Mouse (Mus musculus): ENCODE measurements around the gene Gm20532. TPM values are rescaled to one million over a fixed set of nuclear protein-coding genes. Genes with fewer than 3 reads are reported as not detected.

Gm20532 gene
- 0.88 TPM in 1 of 2 replicates, not detected in the other for total RNA-seq (2017)

DNA sequence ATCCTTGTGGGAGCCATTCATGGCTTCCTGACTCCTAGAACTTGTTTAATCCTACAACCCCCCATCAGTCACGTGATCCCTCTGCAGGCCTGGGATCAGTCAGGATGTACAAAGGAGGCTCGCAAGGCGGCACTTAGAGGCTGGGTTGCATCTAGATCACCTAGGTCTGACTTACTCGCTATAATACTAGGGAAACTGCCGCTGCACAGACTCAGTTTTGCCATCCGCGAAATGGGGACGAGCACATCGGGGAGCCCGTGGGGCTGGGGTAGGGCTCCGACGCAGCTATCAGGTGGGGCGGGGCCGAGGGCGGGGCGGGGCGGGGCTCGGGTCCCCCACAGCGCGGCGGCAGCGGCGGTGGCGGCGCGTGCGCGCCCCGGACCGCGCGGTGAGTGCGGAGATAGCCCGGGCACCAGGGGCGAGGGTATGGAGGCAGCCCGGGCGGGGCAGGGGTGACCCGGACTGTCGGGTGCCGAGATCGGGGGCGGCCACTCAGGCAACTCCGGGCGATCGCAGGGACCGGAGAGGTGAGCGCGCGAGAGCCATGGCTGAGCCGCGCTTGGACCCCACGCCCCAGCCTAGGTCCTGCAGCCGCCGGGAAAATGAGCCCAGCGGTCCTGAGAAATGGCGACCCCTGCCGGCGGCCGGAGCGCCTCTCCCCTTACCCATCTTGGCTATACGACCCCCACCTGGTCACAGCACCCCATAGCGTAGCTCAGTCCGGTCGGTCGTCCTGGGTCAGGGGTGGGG, at the start of gene Gm20532:
TSS of gene Gm20532 (plus strand) at position 346 of the 750 bp plus-strand sequence.
- peak in 1 of 2 experiments; percentile 14; a peak in 1 of 4 replicates for ATAC-seq (replicated peaks in 1 of 2; ENCODE audit: insufficient read depth in 1 of 2, low FRiP score in 2 of 2, low TSS enrichment in 1 of 2, low read depth in 1 of 2, poor library complexity in 2 of 2, severe bottlenecking in 2 of 2)

DNA sequence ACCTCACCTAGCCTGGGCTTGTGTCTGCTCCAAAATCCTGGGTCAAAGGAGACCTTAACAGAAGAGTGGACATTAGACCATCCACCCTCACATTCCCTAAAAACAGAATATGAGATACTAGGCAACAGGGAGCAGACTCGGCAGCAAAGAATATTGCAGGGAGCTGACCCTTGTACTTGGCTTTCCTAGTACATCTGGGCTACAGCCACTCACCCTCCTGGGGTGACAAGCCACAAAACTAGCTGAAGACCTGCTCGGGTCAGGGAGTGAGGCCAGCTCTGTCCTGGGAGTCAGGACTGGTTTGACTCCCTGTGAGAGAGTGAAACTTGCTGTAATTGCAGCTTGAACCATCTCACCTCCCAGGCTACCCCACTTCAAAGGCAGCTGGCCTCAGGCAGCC, 46.9 kb upstream of the Gm20532 start:
- ATAC-seq (replicated peaks in 1 of 2; ENCODE audit: insufficient read depth in 1 of 2, low FRiP score in 2 of 2, low TSS enrichment in 1 of 2, low read depth in 1 of 2, poor library complexity in 2 of 2, severe bottlenecking in 2 of 2), result no peak

DNA sequence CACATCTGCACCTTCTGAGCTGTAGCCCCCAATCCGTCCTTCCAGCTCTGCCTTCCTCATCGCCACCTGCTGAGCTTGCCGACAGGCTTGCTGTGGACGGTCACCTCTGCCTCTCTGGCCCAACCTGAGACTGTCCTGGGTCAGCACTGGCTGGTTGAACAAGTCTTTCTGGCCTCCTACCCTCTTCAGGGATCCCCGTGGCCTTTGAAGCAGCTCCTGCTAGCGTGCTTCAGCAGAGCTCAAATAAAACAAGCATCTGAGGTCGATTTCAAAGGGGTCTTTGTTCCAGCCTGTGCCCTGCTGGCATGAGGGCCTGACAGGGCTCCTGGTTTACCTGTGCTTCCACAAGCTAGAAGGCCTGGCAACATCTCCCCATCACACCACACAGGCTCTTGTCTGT, 45.7 kb upstream of the Gm20532 start:
- ATAC-seq (replicated peaks in 1 of 2; ENCODE audit: insufficient read depth in 1 of 2, low FRiP score in 2 of 2, low TSS enrichment in 1 of 2, low read depth in 1 of 2, poor library complexity in 2 of 2, severe bottlenecking in 2 of 2), result no peak

DNA sequence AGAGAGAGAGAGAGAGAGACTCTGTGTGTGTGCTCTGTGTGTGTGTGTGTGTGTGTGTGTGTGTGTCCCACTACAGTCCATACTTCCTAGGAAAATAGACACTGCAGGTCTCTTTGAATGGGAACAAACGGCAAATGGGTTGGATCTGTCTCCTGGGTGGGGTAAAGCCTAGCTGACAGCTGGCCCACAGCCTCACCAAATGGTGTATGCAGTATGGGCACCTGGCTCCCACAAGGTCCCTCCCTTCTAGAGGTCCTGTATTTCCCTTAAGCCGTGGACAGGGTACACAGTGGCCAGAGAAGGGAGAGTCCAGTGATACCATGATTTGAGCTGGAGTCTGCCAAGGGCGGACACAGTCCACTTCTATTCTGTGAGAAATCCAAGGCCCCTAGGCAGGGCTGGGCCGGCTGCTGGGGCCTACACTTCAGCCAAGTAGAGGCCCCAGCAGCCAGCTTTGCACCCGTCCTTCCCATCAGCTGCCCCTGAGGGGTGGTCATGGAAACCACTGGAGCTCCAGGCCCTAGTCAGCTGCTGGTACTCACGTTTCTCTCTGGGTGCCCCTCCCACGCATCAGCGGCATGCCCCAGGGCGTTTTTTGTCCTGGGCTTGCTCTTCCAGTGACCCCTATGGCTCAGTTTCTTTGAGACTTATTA, 45.1 kb upstream of the Gm20532 start:
- no peak for ATAC-seq (replicated peaks in 1 of 2; ENCODE audit: insufficient read depth in 1 of 2, low FRiP score in 2 of 2, low TSS enrichment in 1 of 2, low read depth in 1 of 2, poor library complexity in 2 of 2, severe bottlenecking in 2 of 2)

DNA sequence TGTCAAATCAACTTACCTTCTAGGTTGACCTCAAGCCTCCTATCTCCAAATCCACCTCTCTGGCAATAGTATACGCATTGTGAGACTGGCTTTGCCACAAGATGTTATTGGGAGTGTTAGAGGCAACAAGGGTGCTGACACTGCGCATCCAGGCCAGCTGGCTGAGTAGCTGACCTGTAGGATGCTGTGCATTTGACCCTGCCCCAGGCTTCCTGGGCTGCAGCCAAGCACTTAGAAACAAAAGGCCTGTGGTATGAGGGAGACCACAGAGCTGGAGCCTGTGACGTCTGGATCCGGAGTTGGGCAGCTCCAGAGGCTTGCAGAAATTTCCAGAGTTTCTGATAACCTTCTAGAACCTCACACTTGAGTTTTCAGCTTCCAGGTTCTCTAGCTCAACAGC, 43.3 kb upstream of the Gm20532 start:
- ATAC-seq (replicated peaks in 1 of 2; ENCODE audit: insufficient read depth in 1 of 2, low FRiP score in 2 of 2, low TSS enrichment in 1 of 2, low read depth in 1 of 2, poor library complexity in 2 of 2, severe bottlenecking in 2 of 2), result no peak

DNA sequence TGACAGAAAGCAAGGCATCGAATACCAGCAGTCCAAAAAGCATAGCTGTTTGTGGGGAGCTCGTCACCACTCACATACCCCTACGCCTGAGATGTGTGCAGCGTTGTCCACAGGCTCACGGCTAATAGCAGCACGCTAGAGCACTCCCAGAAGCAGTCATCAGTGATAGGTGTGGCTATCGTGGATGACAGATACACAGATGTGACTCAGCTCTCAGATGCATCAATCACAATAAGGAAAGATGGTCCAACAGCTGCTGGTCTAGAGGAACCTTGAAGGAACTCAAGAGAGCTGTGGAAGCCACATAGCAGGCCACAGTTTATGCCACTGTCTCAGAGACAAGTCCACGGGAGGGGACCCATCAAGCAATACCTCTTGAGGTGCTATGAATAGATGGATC, 42.7 kb upstream of the Gm20532 start:
- no peak for ATAC-seq (replicated peaks in 1 of 2; ENCODE audit: insufficient read depth in 1 of 2, low FRiP score in 2 of 2, low TSS enrichment in 1 of 2, low read depth in 1 of 2, poor library complexity in 2 of 2, severe bottlenecking in 2 of 2)

DNA sequence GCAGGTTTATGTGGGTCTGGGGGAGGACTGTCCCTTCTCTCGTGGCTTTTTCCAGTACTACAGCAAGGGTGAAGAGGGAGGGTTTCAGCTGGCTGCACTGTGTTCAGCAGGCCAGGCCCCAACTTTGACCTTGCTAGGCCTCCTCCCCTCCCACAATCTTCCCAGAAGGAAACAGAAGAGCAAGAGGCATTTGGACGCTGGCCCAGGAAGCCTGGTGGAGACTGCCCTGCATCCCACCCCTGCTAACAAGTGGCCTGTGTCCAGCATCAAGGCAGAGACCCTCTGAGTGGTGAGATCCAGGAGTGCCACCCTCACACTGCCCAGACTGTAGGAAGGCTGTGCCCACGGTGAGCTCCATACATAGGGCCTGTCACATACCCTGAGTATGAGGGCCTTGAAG, 42.2 kb upstream of the Gm20532 start:
- ATAC-seq (replicated peaks in 1 of 2; ENCODE audit: insufficient read depth in 1 of 2, low FRiP score in 2 of 2, low TSS enrichment in 1 of 2, low read depth in 1 of 2, poor library complexity in 2 of 2, severe bottlenecking in 2 of 2), result no peak

DNA sequence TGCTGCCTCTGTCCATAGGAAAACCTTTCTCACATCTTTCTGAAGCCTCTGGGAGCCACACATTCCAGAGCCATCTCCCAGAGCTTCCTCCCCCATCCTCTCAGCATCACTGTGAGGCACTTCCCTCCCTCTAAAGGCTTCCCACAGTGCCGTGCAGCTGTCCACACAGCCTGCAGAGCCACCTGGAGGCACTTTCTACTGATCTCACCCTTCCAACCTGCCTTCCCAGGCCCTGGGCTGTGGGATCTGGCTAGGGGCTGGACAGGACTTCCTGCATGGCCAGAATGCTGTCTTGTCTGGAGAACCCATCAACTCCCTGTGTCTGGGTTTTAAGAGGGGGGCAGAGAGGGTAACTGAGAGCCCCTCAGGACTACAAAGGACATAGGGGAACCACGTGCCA, 39.0 kb upstream of the Gm20532 start:
- no peak for ATAC-seq (replicated peaks in 1 of 2; ENCODE audit: insufficient read depth in 1 of 2, low FRiP score in 2 of 2, low TSS enrichment in 1 of 2, low read depth in 1 of 2, poor library complexity in 2 of 2, severe bottlenecking in 2 of 2)

DNA sequence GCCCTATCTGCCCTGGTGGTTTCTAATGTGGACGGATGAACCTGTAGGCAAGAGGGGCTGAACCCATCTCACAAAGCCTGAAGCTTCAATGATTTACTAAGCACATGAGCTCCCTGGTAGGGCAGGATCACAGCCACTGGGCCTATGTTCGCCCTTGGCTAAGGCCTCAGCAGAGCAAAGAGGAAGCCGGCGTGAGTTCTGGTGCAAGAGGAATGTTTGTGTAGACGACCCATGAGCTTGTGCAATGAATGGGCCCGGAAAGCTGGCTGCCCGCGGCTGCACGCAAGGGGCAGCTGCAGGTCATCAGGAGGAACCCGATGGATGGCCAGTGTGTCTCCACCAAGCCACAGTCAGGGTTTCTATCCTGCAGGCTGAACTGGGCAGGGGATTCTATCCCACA, 36.6 kb upstream of the Gm20532 start:
- ATAC-seq (replicated peaks in 1 of 2; ENCODE audit: insufficient read depth in 1 of 2, low FRiP score in 2 of 2, low TSS enrichment in 1 of 2, low read depth in 1 of 2, poor library complexity in 2 of 2, severe bottlenecking in 2 of 2), result peak; percentile 42 to 59; a peak in 3 of 4 replicates

DNA sequence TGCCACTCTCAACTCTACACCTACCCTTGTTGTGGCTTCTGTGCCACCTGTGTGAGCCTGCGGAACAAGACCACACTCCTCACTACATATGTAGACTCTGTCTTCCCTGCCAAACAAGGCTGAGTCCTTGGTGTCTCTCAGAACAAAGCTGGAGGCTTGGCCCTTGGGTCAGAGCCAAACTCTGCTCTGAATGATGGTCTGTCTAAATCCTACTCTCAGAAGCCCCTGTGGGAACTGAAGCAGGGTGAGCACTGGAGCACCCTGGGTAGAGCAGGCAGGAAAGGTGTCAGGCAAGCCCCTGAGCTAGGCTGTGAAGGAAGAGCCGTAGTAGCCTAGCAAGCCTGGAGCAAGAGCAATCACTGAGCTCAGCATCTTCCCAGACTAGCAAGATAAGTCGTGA, 36.2 kb upstream of the Gm20532 start:
- no peak for ATAC-seq (replicated peaks in 1 of 2; ENCODE audit: insufficient read depth in 1 of 2, low FRiP score in 2 of 2, low TSS enrichment in 1 of 2, low read depth in 1 of 2, poor library complexity in 2 of 2, severe bottlenecking in 2 of 2)

DNA sequence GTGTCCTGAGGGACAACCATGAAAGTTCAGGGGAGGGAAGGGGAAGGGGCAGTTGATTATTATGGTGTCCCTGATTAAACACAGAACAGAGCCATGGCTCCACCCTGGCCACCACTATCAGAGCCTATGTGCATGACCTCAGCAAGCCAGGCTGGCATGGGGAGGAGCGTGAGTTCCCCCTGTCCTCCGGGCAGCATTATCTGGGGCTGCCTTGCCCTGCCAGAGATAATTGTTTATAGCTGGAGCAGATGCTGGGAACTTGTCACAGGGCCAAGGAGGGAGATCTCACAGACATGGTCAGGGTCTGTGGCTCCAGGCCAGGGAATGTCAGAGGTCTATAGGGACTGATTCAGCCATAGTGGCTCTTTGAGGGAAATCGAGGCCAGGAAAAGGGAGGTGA, 35.7 kb upstream of the Gm20532 start:
- ATAC-seq (replicated peaks in 1 of 2; ENCODE audit: insufficient read depth in 1 of 2, low FRiP score in 2 of 2, low TSS enrichment in 1 of 2, low read depth in 1 of 2, poor library complexity in 2 of 2, severe bottlenecking in 2 of 2), result no peak

DNA sequence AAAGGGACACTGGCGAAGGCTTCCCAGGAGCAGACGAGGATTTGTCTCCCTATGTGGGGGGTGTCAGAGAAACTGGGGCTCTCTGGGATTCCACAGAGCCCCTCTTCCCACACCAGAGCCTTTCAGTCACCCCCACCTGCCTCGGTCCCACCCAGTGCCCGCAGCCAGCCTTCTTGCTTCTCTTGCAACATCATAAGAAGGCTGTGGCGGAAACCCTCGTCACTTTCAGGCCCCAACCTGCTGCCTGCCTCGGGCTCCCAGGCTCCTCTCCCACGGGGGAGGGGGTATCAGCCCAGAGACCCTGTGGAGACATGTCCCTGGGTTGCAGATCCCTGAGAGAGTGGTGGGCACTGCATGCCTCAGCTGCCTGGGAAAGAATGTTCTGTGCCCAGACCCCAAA, 35.0 kb upstream of the Gm20532 start:
- no peak for ATAC-seq (replicated peaks in 1 of 2; ENCODE audit: insufficient read depth in 1 of 2, low FRiP score in 2 of 2, low TSS enrichment in 1 of 2, low read depth in 1 of 2, poor library complexity in 2 of 2, severe bottlenecking in 2 of 2)

DNA sequence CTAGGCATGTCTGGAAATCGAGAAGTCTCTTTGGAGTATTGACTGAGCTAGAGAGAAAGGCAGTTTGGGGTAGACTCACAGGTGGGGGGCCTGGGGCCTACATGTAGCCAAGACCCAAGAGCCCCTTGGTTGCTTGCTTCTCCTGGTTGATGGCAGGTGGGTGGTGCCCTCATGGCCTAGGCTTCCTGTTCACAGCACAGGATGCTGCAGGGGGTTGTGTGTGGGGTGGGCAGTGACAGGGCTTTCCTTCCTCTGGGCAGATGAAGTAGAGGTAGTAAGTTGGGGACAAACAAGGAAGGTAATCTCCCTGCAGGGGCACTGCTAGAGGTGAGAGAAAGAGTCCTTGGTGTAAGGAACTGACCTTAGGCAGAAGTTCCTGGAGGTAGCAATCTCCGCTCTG, 34.4 kb upstream of the Gm20532 start:
- peak; percentile 34 to 60 for ATAC-seq (replicated peaks in 1 of 2; ENCODE audit: insufficient read depth in 1 of 2, low FRiP score in 2 of 2, low TSS enrichment in 1 of 2, low read depth in 1 of 2, poor library complexity in 2 of 2, severe bottlenecking in 2 of 2)

DNA sequence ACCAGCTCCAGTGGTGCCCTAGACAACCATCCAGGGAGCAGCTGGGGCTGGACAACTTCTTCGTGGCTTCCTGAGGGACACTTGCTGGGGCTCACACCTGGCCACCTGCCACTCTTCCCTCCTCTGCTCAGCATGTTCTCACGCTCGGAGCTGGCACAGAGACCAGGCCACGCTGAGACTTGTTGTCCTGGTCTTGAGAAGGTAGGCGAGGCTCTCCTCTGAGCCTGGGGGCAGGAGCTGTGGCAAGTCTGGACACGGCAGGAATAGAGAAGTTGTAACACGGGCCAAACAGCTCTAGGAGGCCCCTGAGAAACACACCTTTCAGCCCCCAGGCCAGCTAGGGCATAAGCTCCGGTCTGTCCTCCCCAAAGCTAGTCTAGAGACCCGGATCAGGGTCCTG, 32.5 kb upstream of the Gm20532 start:
- ATAC-seq (replicated peaks in 1 of 2; ENCODE audit: insufficient read depth in 1 of 2, low FRiP score in 2 of 2, low TSS enrichment in 1 of 2, low read depth in 1 of 2, poor library complexity in 2 of 2, severe bottlenecking in 2 of 2), result no peak

DNA sequence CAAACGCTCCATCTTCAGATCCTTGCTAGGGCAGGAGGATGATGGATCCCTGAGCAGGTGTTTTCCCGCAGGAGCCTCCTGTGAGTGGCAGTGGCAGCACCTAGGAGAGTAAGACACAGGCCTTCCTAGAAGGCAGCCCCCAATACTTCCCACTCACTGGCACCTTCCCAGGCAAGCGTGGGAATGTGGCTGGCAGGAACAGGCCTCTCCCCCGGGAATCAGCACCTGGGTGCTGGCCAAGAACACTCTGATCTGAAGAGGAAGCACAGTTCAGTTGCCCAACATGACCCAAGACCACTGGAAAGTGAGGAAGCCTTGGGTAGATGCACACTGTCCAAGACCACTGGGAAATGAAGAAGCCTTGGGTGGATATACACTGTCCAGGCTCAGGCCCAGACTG, 31.4 kb upstream of the Gm20532 start:
- no peak for ATAC-seq (replicated peaks in 1 of 2; ENCODE audit: insufficient read depth in 1 of 2, low FRiP score in 2 of 2, low TSS enrichment in 1 of 2, low read depth in 1 of 2, poor library complexity in 2 of 2, severe bottlenecking in 2 of 2)

DNA sequence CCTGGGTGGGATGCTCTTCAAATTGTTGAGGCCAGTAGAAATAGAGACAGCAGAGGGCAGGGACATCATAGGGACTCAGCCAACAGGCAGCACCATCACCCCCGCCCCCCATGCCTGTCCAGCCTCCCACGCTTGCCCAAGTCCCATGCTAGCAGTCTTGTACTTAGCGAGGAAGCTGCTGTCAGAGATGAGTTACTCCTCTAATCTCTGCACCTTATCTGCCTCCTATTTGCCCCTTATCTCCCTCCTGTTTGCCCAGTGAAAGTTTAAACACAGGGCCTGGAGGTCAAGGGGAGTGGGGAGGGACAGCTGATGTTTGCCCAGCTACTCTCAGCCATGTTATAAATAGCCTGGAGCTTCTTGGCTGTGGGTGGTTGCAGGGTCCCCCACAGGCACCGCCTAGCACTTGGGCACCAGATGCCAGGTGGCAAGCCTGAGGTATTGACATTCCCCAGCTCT, 29.9 kb upstream of the Gm20532 start:
- no peak for ATAC-seq (replicated peaks in 1 of 2; ENCODE audit: insufficient read depth in 1 of 2, low FRiP score in 2 of 2, low TSS enrichment in 1 of 2, low read depth in 1 of 2, poor library complexity in 2 of 2, severe bottlenecking in 2 of 2)

DNA sequence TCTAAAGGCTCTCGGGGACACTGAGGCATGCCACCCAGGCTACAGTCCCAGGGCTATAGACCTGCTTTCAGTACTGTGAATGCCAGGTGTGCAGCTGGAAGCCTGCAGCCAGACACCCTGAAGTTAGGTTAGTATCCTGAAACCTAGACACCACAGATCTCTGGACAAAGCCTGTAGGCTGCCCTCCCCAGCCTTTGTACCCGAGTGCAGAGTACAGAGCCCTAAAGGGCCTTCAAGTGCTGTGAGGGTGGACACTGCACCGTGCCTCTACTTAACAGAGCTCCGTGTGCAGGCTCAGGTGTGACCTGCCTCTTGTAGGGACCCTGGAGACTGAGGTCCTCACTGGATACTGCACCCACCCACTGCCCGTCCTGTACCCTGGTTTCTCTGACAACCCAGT, 25.9 kb upstream of the Gm20532 start:
- no peak for ATAC-seq (replicated peaks in 1 of 2; ENCODE audit: insufficient read depth in 1 of 2, low FRiP score in 2 of 2, low TSS enrichment in 1 of 2, low read depth in 1 of 2, poor library complexity in 2 of 2, severe bottlenecking in 2 of 2)

DNA sequence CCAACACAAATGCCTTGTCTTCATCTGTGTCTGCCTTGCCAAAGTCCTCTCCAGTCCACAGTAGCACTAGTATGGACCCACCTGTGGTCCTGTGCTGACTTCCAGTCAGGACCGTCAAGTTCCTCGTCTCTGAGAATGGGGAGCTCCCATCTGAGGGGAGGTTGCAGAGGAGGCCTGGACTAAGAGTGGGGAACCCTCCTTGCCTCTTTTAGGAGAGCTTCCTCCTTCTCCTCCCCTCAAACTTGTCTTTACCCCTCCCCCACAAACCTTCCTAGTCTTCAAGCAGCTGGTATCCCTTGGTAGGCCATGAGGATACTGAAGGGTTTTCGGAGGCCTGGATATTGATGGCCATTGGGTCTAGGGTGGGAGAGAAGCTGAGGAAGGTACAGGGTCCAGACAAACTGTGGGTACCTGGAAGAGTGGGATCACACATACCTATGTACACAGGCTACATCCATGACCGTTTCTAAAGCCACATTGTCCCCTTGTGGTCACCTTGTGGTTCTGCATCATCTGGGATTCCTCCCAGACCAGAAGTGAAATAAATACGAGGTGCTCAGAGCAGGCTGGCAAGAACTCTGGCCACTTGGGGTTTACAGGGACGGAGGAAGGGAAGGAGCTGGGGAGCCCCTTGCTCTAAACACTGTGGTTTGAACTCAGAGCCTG, 25.0 kb upstream of the Gm20532 start:
- ATAC-seq (replicated peaks in 1 of 2; ENCODE audit: insufficient read depth in 1 of 2, low FRiP score in 2 of 2, low TSS enrichment in 1 of 2, low read depth in 1 of 2, poor library complexity in 2 of 2, severe bottlenecking in 2 of 2), result peak; percentile 63 to 80
